Mouse (Mus musculus): ENCODE measurements at regions not wholly inside any gene's neighbourhood (a gene's known extent, or its start where the extent isn't known, plus 50 kb on each side); places are given as distances from the start of the nearest gene placed in this dataset.
A peak's percentile ranks its signal among the peaks of the same experiment; 100 is the strongest.

- no peak for DNase-seq (ENCODE audit: low spot score)
Measured at GRCm38 (mm10) chr15:93705109-93705508, 109.4 kb upstream of the Prickle1 start.

- DNase-seq (ENCODE audit: low spot score), result no peak
Measured at GRCm38 (mm10) chr15:93701017-93701416, 105.3 kb upstream of the Prickle1 start.

GRCm38 (mm10) chr15:93699971-93700370 is 104.3 kb upstream of the Prickle1 start:
- DNase-seq (ENCODE audit: low spot score), result peak; percentile 80

- peak; percentile 79 for DNase-seq (ENCODE audit: low spot score)
Measured at GRCm38 (mm10) chr15:93698182-93698822, 102.6 kb upstream of the Prickle1 start.

GRCm38 (mm10) chr15:93690717-93691116 is 95.0 kb upstream of the Prickle1 start:
- no peak for DNase-seq (ENCODE audit: low spot score)

- DNase-seq (ENCODE audit: low spot score), result peak; percentile 40
Measured at GRCm38 (mm10) chr15:93690011-93690410, 94.3 kb upstream of the Prickle1 start.

GRCm38 (mm10) chr15:93686385-93686784 is 90.7 kb upstream of the Prickle1 start:
- peak; percentile 22 for DNase-seq (ENCODE audit: low spot score)

GRCm38 (mm10) chr15:93681602-93682001 is 85.9 kb upstream of the Prickle1 start:
- peak; percentile 20 for DNase-seq (ENCODE audit: low spot score)

- no peak for DNase-seq (ENCODE audit: low spot score)
Measured at GRCm38 (mm10) chr15:93675624-93676023, 79.9 kb upstream of the Prickle1 start.

- no peak for DNase-seq (ENCODE audit: low spot score)
Measured at GRCm38 (mm10) chr15:93673976-93674375, 78.3 kb upstream of the Prickle1 start.

GRCm38 (mm10) chr15:93663876-93664275 is 68.2 kb upstream of the Prickle1 start:
- DNase-seq (ENCODE audit: low spot score), result no peak

GRCm38 (mm10) chr15:93662601-93663000 is 66.9 kb upstream of the Prickle1 start:
- no peak for DNase-seq (ENCODE audit: low spot score)

- DNase-seq (ENCODE audit: low spot score), result no peak
Measured at GRCm38 (mm10) chr15:93661801-93662200, 66.1 kb upstream of the Prickle1 start.

- no peak for DNase-seq (ENCODE audit: low spot score)
Measured at GRCm38 (mm10) chr15:93660952-93661648, 65.4 kb upstream of the Prickle1 start.

- no peak for DNase-seq (ENCODE audit: low spot score)
Measured at GRCm38 (mm10) chr15:93657171-93657570, 61.5 kb upstream of the Prickle1 start.

- DNase-seq (ENCODE audit: low spot score), result no peak
Measured at GRCm38 (mm10) chr15:93656713-93657112, 61.0 kb upstream of the Prickle1 start.

GRCm38 (mm10) chr15:93655743-93656142 is 60.1 kb upstream of the Prickle1 start:
- DNase-seq (ENCODE audit: low spot score), result no peak

- DNase-seq (ENCODE audit: low spot score), result no peak
Measured at GRCm38 (mm10) chr15:93655243-93655642, 59.6 kb upstream of the Prickle1 start.

- DNase-seq (ENCODE audit: low spot score), result no peak
Measured at GRCm38 (mm10) chr15:93653378-93653777, 57.7 kb upstream of the Prickle1 start.

- DNase-seq (ENCODE audit: low spot score), result no peak
Measured at GRCm38 (mm10) chr15:93650981-93651757, 55.5 kb upstream of the Prickle1 start.

- DNase-seq (ENCODE audit: low spot score), result no peak
Measured at GRCm38 (mm10) chr15:93650009-93650522, 54.4 kb upstream of the Prickle1 start.

GRCm38 (mm10) chr15:93648646-93649045 is 53.0 kb upstream of the Prickle1 start:
- no peak for DNase-seq (ENCODE audit: low spot score)

GRCm38 (mm10) chr15:93646820-93647219 is 51.1 kb upstream of the Prickle1 start:
- DNase-seq (ENCODE audit: low spot score), result no peak
